Mouse (Mus musculus) spleen, embryonic (tissue): ENCODE measurements at regions not wholly inside any gene's neighbourhood (a gene's known extent, or its start where the extent isn't known, plus 50 kb on each side); places are given as distances from the start of the nearest gene placed in this dataset.

Experiments used
- CTCF ChIA-PET: fragments of 350-600 bp; sonication (Branson Sonifier 250); formaldehyde crosslinking; loops from one replicate; lab custom pipeline; 2022; lab: Charles Lee

GRCm38 (mm10) chr9:112431920-112432437 is 196.2 kb upstream of the Arpp21 start:
- CTCF ChIA-PET = no interaction called here

- CTCF ChIA-PET = no interaction called here
These were observed 193.5 kb upstream of the Arpp21 start for GRCm38 (mm10) chr9:112429196-112429595.

- CTCF ChIA-PET = no interaction called here
These were observed 170.1 kb upstream of the Arpp21 start for GRCm38 (mm10) chr9:112405772-112406315.

- CTCF ChIA-PET = no interaction called here
These were observed 135.0 kb upstream of the Arpp21 start for GRCm38 (mm10) chr9:112370746-112371145.

GRCm38 (mm10) chr9:112367291-112367690 is 131.6 kb upstream of the Arpp21 start:
- CTCF ChIA-PET = no interaction called here

GRCm38 (mm10) chr9:112361355-112361754 is 125.6 kb upstream of the Arpp21 start:
- CTCF ChIA-PET = no interaction called here

GRCm38 (mm10) chr9:112358711-112359298 is 123.1 kb upstream of the Arpp21 start:
- CTCF ChIA-PET = no interaction called here

GRCm38 (mm10) chr9:112353196-112353595 is 117.5 kb upstream of the Arpp21 start:
- CTCF ChIA-PET = interaction anchor here (0.5 kb wide), 1 partner anchor 10 kb away, joined by 7 read pairs; no protein-coding TSS in a partner anchor

- CTCF ChIA-PET = no interaction called here
These were observed 113.2 kb upstream of the Arpp21 start for GRCm38 (mm10) chr9:112348942-112349341.

- CTCF ChIA-PET = no interaction called here
These were observed 109.1 kb upstream of the Arpp21 start for GRCm38 (mm10) chr9:112344792-112345191.

- CTCF ChIA-PET = no interaction called here
These were observed 104.6 kb upstream of the Arpp21 start for GRCm38 (mm10) chr9:112340363-112340762.

GRCm38 (mm10) chr9:112320016-112320415 is 84.3 kb upstream of the Arpp21 start:
- CTCF ChIA-PET = no interaction called here

- CTCF ChIA-PET = no interaction called here
These were observed 73.2 kb upstream of the Arpp21 start for GRCm38 (mm10) chr9:112308950-112309349.

- CTCF ChIA-PET = no interaction called here
These were observed 72.1 kb upstream of the Arpp21 start for GRCm38 (mm10) chr9:112307837-112308236.

GRCm38 (mm10) chr9:112291875-112292274 is 56.1 kb upstream of the Arpp21 start:
- CTCF ChIA-PET = interaction anchor here (0.6 kb wide), 1 partner anchor 15 kb away, joined by 8 read pairs; no protein-coding TSS in a partner anchor
